In genomic region chr8:88825816-88826215, GRCm38 (mm10) we compare ENCODE assay signal across 16 mouse cellular contexts.
DNase-seq lines count a peak whose midpoint lies in the region; ATAC-seq and TF ChIP-seq lines count a peak whose summit lies in the region.
"Had no signal": no experiment of that assay in that cellular context is flagged by ENCODE, and none has a peak within 500 bp of the region (broad histone marks: within the 10 kb centered on the region; RNA-seq: fewer than 3 reads in every experiment).

No protein-coding gene starts in this region.

- H3K27ac ChIP-seq in gastrocnemius, adult 2 months = no peak overlapping the region
- H3K27ac ChIP-seq in kidney, adult 2 months (ENCODE audit: insufficient read depth, low read depth, low read length) = no peak overlapping the region
- no peak overlapping the region for H3K27ac ChIP-seq in kidney, embryonic 16.5 days (ENCODE audit: low read length)
- H3K27ac ChIP-seq in forebrain, embryonic 12.5 days = no peak overlapping the region
- H3K27ac ChIP-seq in forebrain, embryonic 14.5 days (ENCODE audit: low read depth, low read length) = no peak overlapping the region
- H3K27ac ChIP-seq: heart, embryonic 15.5 days; hindbrain, embryonic 13.5 days; neural tube, embryonic 12.5 days had no signal

- no peaks in the 10 kb centered on the region for H3K4me1 ChIP-seq in kidney, adult 2 months (ENCODE audit: control insufficient read depth, insufficient read depth, low read length)
- H3K4me1 ChIP-seq in kidney, embryonic 16.5 days (ENCODE audit: insufficient read depth, low read length) = no peaks in the 10 kb centered on the region
- no peaks in the 10 kb centered on the region for H3K4me1 ChIP-seq in forebrain, embryonic 12.5 days
- no peaks in the 10 kb centered on the region for H3K4me1 ChIP-seq in forebrain, embryonic 14.5 days (ENCODE audit: control insufficient read depth, insufficient read depth, low read length)
- H3K4me1 ChIP-seq: heart, embryonic 15.5 days; hindbrain, embryonic 13.5 days; neural tube, embryonic 12.5 days had no signal

- WGBS in kidney, adult 2 months = 44% methylated on average over 5 of the region's 5 CpGs
- WGBS in kidney, embryonic 16.5 days = 59% methylated on average over 5 of the region's 5 CpGs
- 71% methylated on average over 5 of the region's 5 CpGs for WGBS in forebrain, embryonic 12.5 days
- WGBS in forebrain, embryonic 14.5 days = 57% methylated on average over 5 of the region's 5 CpGs

- no peak for DNase-seq in gastrocnemius, adult 2 months
- no peak for DNase-seq in gastrocnemius, postnatal 14 days
- DNase-seq in kidney, adult 2 months = peak; percentile 48
- peak; percentile 5 to 34 for DNase-seq in spleen, postnatal 4 days (ENCODE audit: low spot score in 2 of 2)
- DNase-seq in spleen, postnatal 10 days (ENCODE audit: low spot score in 2 of 2) = no peak
- DNase-seq in forebrain, embryonic 14.5 days (ENCODE audit: low spot score) = no peak
- DNase-seq: adrenal gland, postnatal 25 days; cerebellum, adult 9-10 months; embryo, embryonic 11 days had no signal

- no peak for TF ChIP-seq POLR2A in kidney, adult 2 months (IDR thresholded peaks at IDR 0.05; ENCODE audit: low read depth, low read length)

- TF ChIP-seq CTCF in gastrocnemius, adult 2 months (IDR thresholded peaks at IDR 0.05) = peak; percentile 24; the same call in 1 of the 2 replicates
- TF ChIP-seq CTCF in kidney, adult 2 months (conservative IDR thresholded peaks at IDR 0.05; ENCODE audit: insufficient read depth, insufficient read length, low read depth, low read length) = peak; percentile 56

- peaks cover 4% of the 10 kb centered on the region; the same call in 1 of the 2 replicates for H3K9me3 ChIP-seq in kidney, embryonic 16.5 days (ENCODE audit: low read length)
- H3K9me3 ChIP-seq in forebrain, embryonic 12.5 days = no peaks in the 10 kb centered on the region
- H3K9me3 ChIP-seq in forebrain, embryonic 14.5 days (replicated peaks; ENCODE audit: control insufficient read depth, low read length) = no peaks in the 10 kb centered on the region
- H3K9me3 ChIP-seq: heart, embryonic 15.5 days; hindbrain, embryonic 13.5 days had no signal

- no peak overlapping the region for H3K9ac ChIP-seq in kidney, embryonic 16.5 days (replicated peaks; ENCODE audit: low read length)
- H3K9ac ChIP-seq in forebrain, embryonic 12.5 days = no peak overlapping the region
- no peak overlapping the region for H3K9ac ChIP-seq in forebrain, embryonic 14.5 days (ENCODE audit: low read length)
- H3K9ac ChIP-seq: heart, embryonic 15.5 days; hindbrain, embryonic 13.5 days; neural tube, embryonic 12.5 days had no signal

- H3K4me3 ChIP-seq in gastrocnemius, adult 2 months = no peak overlapping the region
- no peak overlapping the region for H3K4me3 ChIP-seq in kidney, adult 2 months (ENCODE audit: insufficient read depth, low read depth, low read length)
- no peak overlapping the region for H3K4me3 ChIP-seq in kidney, embryonic 16.5 days (ENCODE audit: low read length)
- H3K4me3 ChIP-seq in forebrain, embryonic 12.5 days (replicated peaks) = no peak overlapping the region
- H3K4me3 ChIP-seq in forebrain, embryonic 14.5 days (ENCODE audit: low read depth, low read length) = no peak overlapping the region
- H3K4me3 ChIP-seq: heart, embryonic 15.5 days; hindbrain, embryonic 13.5 days; neural tube, embryonic 12.5 days had no signal

- no peak overlapping the region for H3K4me2 ChIP-seq in kidney, embryonic 16.5 days (replicated peaks; ENCODE audit: low read depth, low read length)
- no peak overlapping the region for H3K4me2 ChIP-seq in forebrain, embryonic 12.5 days
- H3K4me2 ChIP-seq in forebrain, embryonic 14.5 days (ENCODE audit: low read length) = no peak overlapping the region
- H3K4me2 ChIP-seq: heart, embryonic 15.5 days; hindbrain, embryonic 13.5 days; neural tube, embryonic 12.5 days had no signal

- intact Hi-C loops in gastrocnemius, adult 2 months (cut with DNase I) = no loop called here
- intact Hi-C loops in gastrocnemius, postnatal 14 days (cut with DNase I; ENCODE audit: low total_unique reads) = no loop called here

- ATAC-seq in kidney, embryonic 16.5 days (ENCODE audit: low FRiP score, low TSS enrichment) = no peak
- no peak for ATAC-seq in forebrain, embryonic 12.5 days (ENCODE audit: low FRiP score)
- ATAC-seq in forebrain, embryonic 14.5 days = no peak
- ATAC-seq: activated CD4-positive, CD25-positive, alpha-beta regulatory T cell, adult 4 months; midbrain, embryonic 16.5 days had no signal

- no peaks in the 10 kb centered on the region for H3K36me3 ChIP-seq in kidney, adult 2 months (ENCODE audit: control insufficient read depth, insufficient read depth, low read length)
- H3K36me3 ChIP-seq in kidney, embryonic 16.5 days (ENCODE audit: insufficient read depth, low read length) = no peaks in the 10 kb centered on the region
- H3K36me3 ChIP-seq in forebrain, embryonic 12.5 days (replicated peaks) = no peaks in the 10 kb centered on the region
- H3K36me3 ChIP-seq in forebrain, embryonic 14.5 days (ENCODE audit: control insufficient read depth, insufficient read depth, low read length) = no peaks in the 10 kb centered on the region
- H3K36me3 ChIP-seq: heart, embryonic 15.5 days; hindbrain, embryonic 13.5 days; neural tube, embryonic 12.5 days had no signal

- no peaks in the 10 kb centered on the region for H3K27me3 ChIP-seq in kidney, adult 2 months (replicated peaks; ENCODE audit: control insufficient read depth, insufficient read depth, low read length)
- no peaks in the 10 kb centered on the region for H3K27me3 ChIP-seq in kidney, embryonic 16.5 days (ENCODE audit: insufficient read depth, low read length)
- no peaks in the 10 kb centered on the region; the same call in 1 of the 2 replicates for H3K27me3 ChIP-seq in forebrain, embryonic 12.5 days
- H3K27me3 ChIP-seq in forebrain, embryonic 14.5 days (replicated peaks; ENCODE audit: control insufficient read depth, insufficient read depth, low read length) = no peaks in the 10 kb centered on the region
- H3K27me3 ChIP-seq: heart, embryonic 15.5 days; neural tube, embryonic 12.5 days had no signal

Comparison
In these comparisons a context has a peak if more than half of its experiments do, and no peak if none do; other contexts are left out.
1. DNase-seq: peak in kidney, adult 2 months (single experiment) and spleen, postnatal 4 days (2 of 2); none in gastrocnemius, adult 2 months (single experiment), gastrocnemius, postnatal 14 days (single experiment), spleen, postnatal 10 days (0 of 2) and forebrain, embryonic 14.5 days (single experiment).